ENCODE assay signal across 24 mouse cellular contexts in the genomic region with DNA sequence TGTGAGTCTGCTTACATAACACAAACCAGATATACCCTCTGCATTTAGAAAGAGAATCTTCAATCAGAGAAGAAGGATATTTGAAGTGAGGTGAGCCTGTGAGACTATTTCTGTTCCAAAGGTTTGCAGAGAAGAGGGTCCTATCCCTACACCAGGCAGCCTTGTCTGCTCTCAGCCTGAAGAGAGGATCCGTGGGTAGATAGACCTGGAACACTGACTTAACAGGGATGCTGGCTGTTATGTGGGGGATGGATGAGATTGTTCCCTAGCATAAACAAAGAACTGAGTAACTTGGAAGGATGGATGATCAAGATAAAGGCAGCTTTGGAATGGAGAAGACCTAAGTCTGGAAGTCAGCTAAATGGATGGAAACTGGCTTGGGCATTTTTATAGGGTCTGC.
DNase-seq lines count a peak whose midpoint lies in the region; ATAC-seq and TF ChIP-seq lines count a peak whose summit lies in the region.
"Had no signal": no experiment of that assay in that cellular context is flagged by ENCODE, and none has a peak within 500 bp of the region (broad histone marks: within the 10 kb centered on the region; RNA-seq: fewer than 3 reads in every experiment).

No protein-coding gene starts in this region.

- TF ChIP-seq CTCF in left cerebral cortex, adult 2 months (IDR thresholded peaks at IDR 0.05) = no peak

- peak overlapping the region; percentile 63 for H3K27ac ChIP-seq in left cerebral cortex, adult 2 months
- H3K27ac ChIP-seq: embryonic facial prominence, embryonic 10.5 days; embryonic facial prominence, embryonic 12.5 days; forebrain, embryonic 13.5 days; forebrain, embryonic 15.5 days had no signal

- DNase-seq in frontal cortex, postnatal 14 days (ENCODE audit: low spot score in 2 of 2) = no peak
- DNase-seq in left cerebral cortex, adult 2 months (ENCODE audit: extremely low spot score in 1 of 2, low spot score in 2 of 2) = peak in 1 of 2 experiments; percentile 6
- DNase-seq in left cerebral cortex, postnatal 14 days (ENCODE audit: low spot score in 2 of 2) = no peak
- peak; percentile 68 for DNase-seq in brain, adult 2 months (ENCODE audit: low read depth, low spot score)
- peak; percentile 43 for DNase-seq in telencephalon, adult 2 months (ENCODE audit: low read depth, low spot score)
- DNase-seq in adrenal gland, postnatal 10 days = no peak
- DNase-seq: adrenal gland, postnatal 14 days; adrenal gland, postnatal 36 days; B cell, adult 2 months; cerebellum, adult 11 months; cerebellum, adult 18-20 months; cerebellum, adult 8-10 months; cerebellum, adult 9-11 months; cerebellum, postnatal 14 days; cerebellum, postnatal 36 days; forebrain, postnatal 0 days had no signal

- ATAC-seq in frontal cortex, adult (ENCODE audit: low TSS enrichment) = peak; percentile 91
- ATAC-seq: activated CD4-positive, CD25-positive, alpha-beta regulatory T cell, adult 4 months; CD4-positive, CD25-positive, alpha-beta regulatory T cell, adult 4 months; forebrain, embryonic 13.5 days; forebrain, embryonic 15.5 days; forebrain, postnatal 0 days; Patski had no signal

- intact Hi-C loops in left cerebral cortex, adult 2 months (cut with DNase I) = no loop called here
- intact Hi-C loops in left cerebral cortex, postnatal 14 days (cut with DNase I) = no loop called here

- no peak overlapping the region for H3K4me3 ChIP-seq in left cerebral cortex, adult 2 months
- H3K4me3 ChIP-seq: embryonic facial prominence, embryonic 10.5 days; embryonic facial prominence, embryonic 12.5 days; forebrain, embryonic 13.5 days; forebrain, embryonic 15.5 days had no signal

Comparison
In these comparisons a context has a peak if more than half of its experiments do, and no peak if none do; other contexts are left out.
1. DNase-seq: peak in brain, adult 2 months (single experiment) and telencephalon, adult 2 months (single experiment); none in frontal cortex, postnatal 14 days (0 of 2), left cerebral cortex, postnatal 14 days (0 of 2) and adrenal gland, postnatal 10 days (single experiment).